Mouse (Mus musculus): ENCODE results near the gene 1700017D01Rik. TPM values are rescaled to one million over a fixed set of nuclear protein-coding genes. Genes with fewer than 3 reads are reported as not detected.
"Not testable (repeated sequence)": the region's sequence is repeated elsewhere in the genome, so short reads cannot be mapped to it uniquely, and the experiment has no call there.

1700017D01Rik gene
- total RNA-seq (2014; fragmentation: Nextera tagmentation) = not detected in 2 replicates
- 0.06 and 0.16 TPM in 2 replicates for total RNA-seq (2017)
- polyA plus RNA-seq (2012) = not detected in 2 replicates

- not testable (repeated sequence) for DNase-seq (ENCODE audit: low spot score); H3K9me3 ChIP-seq (replicated peaks); H3K27me3 ChIP-seq (ENCODE audit: insufficient read depth, low read length); ATAC-seq (ENCODE audit: extremely low read depth, insufficient number of reproducible peaks, low FRiP score, poor library complexity, severe bottlenecking); H3K36me3 ChIP-seq (replicated peaks); H3K4me1 ChIP-seq (ENCODE audit: insufficient read depth, low read depth, low read length); H3K4me3 ChIP-seq (ENCODE audit: low read depth, low read length)
These were observed at the start of gene 1700017D01Rik for GRCm38 (mm10) chr19:11130776-11131175. Gene 1700017D01Rik (minus strand): TSS chr19:11130876.

- no peaks in the 10 kb centered on the region for H3K4me1 ChIP-seq (ENCODE audit: insufficient read depth, low read depth, low read length)
- DNase-seq (ENCODE audit: low spot score) (no peak), ATAC-seq (ENCODE audit: extremely low read depth, insufficient number of reproducible peaks, low FRiP score, poor library complexity, severe bottlenecking) (no peak)
- no peak for TF ChIP-seq TAL1 (conservative IDR thresholded peaks at IDR 0.05; ENCODE audit: low read depth, low read length)
- no peak for TF ChIP-seq GATA2 (IDR thresholded peaks at IDR 0.05; ENCODE audit: borderline replicate concordance, low read depth, low read length)
- TF ChIP-seq CTCF (IDR thresholded peaks at IDR 0.05; ENCODE audit: low read depth, low read length) = no peak
- H3K4me3 ChIP-seq (ENCODE audit: low read depth, low read length) = no peak overlapping the region
- H3K36me3 ChIP-seq (replicated peaks) = no peaks in the 10 kb centered on the region
- no peaks in the 10 kb centered on the region for H3K9me3 ChIP-seq (replicated peaks)
- no peaks in the 10 kb centered on the region for H3K27me3 ChIP-seq (ENCODE audit: insufficient read depth, low read length)
These were observed 46.8 kb upstream of the 1700017D01Rik start for GRCm38 (mm10) chr19:11177464-11177863.

GRCm38 (mm10) chr19:11165172-11165571 is 34.5 kb upstream of the 1700017D01Rik start, which contains the start of gene 1700025F22Rik:
Gene 1700025F22Rik (minus strand): TSS chr19:11165320.
- ATAC-seq (ENCODE audit: extremely low read depth, insufficient number of reproducible peaks, low FRiP score, poor library complexity, severe bottlenecking) (no peak), DNase-seq (ENCODE audit: low spot score) (no peak)
- Histone ChIP-seq H3K27me3 (ENCODE audit: insufficient read depth, low read length) (peaks cover 2% of the 10 kb centered on the region; the same call in 1 of the 2 replicates), H3K4me1 (ENCODE audit: insufficient read depth, low read depth, low read length) (no peaks in the 10 kb centered on the region), H3K36me3 (replicated peaks) (no peaks in the 10 kb centered on the region), H3K9me3 (replicated peaks) (no peaks in the 10 kb centered on the region), H3K4me3 (ENCODE audit: low read depth, low read length) (no peak within 1 kb of the TSS)
- TF ChIP-seq TAL1 (conservative IDR thresholded peaks at IDR 0.05; ENCODE audit: low read depth, low read length) = no peak
- 0 out of 2 replicates have a peak, but pooled peaks have one; percentile 21 for TF ChIP-seq CTCF (IDR thresholded peaks at IDR 0.05; ENCODE audit: low read depth, low read length)

- not testable (repeated sequence) for DNase-seq (ENCODE audit: low spot score); ATAC-seq (ENCODE audit: extremely low read depth, insufficient number of reproducible peaks, low FRiP score, poor library complexity, severe bottlenecking)
These were observed 27.2 kb upstream of the 1700017D01Rik start for GRCm38 (mm10) chr19:11157890-11158289.

GRCm38 (mm10) chr19:11135336-11135735 is 4.7 kb upstream of the 1700017D01Rik start:
- Histone ChIP-seq H3K4me3 (ENCODE audit: low read depth, low read length) (no peak overlapping the region), H3K9me3 (replicated peaks) (no peaks in the 10 kb centered on the region), H3K27me3 (ENCODE audit: insufficient read depth, low read length) (peaks cover 3% of the 10 kb centered on the region; the same call in 1 of the 2 replicates), H3K4me1 (ENCODE audit: insufficient read depth, low read depth, low read length) (no peaks in the 10 kb centered on the region), H3K36me3 (replicated peaks) (no peaks in the 10 kb centered on the region)
- DNase-seq (ENCODE audit: low spot score) = no peak
- TF ChIP-seq CTCF (IDR thresholded peaks at IDR 0.05; ENCODE audit: low read depth, low read length) = no peak
- no peak for TF ChIP-seq GATA2 (IDR thresholded peaks at IDR 0.05; ENCODE audit: borderline replicate concordance, low read depth, low read length)
- TF ChIP-seq POLR2AphosphoS5 (IDR thresholded peaks at IDR 0.05; ENCODE audit: insufficient replicate concordance, low read depth, low read length) = no peak
- TF ChIP-seq TAL1 (conservative IDR thresholded peaks at IDR 0.05; ENCODE audit: low read depth, low read length) = no peak
- TF ChIP-seq GATA1 (IDR thresholded peaks at IDR 0.05; ENCODE audit: borderline replicate concordance, low read length) = no peak
- no peak for ATAC-seq (ENCODE audit: extremely low read depth, insufficient number of reproducible peaks, low FRiP score, poor library complexity, severe bottlenecking)

More at GRCm38 (mm10) chr19:11157890-11158289, 27.2 kb upstream of the 1700017D01Rik start:
- H3K4me3 ChIP-seq (ENCODE audit: low read depth, low read length); H3K9me3 ChIP-seq (replicated peaks); H3K36me3 ChIP-seq (replicated peaks); H3K27me3 ChIP-seq (ENCODE audit: insufficient read depth, low read length); H3K4me1 ChIP-seq (ENCODE audit: insufficient read depth, low read depth, low read length): not testable (repeated sequence)

GRCm38 (mm10) chr19:11134852-11135251 is 4.2 kb upstream of the 1700017D01Rik start:
- Histone ChIP-seq H3K4me1 (ENCODE audit: insufficient read depth, low read depth, low read length) (no peaks in the 10 kb centered on the region), H3K4me3 (ENCODE audit: low read depth, low read length) (no peak overlapping the region), H3K36me3 (replicated peaks) (no peaks in the 10 kb centered on the region), H3K9me3 (replicated peaks) (no peaks in the 10 kb centered on the region), H3K27me3 (ENCODE audit: insufficient read depth, low read length) (peaks cover 3% of the 10 kb centered on the region; the same call in 1 of the 2 replicates)
- DNase-seq (ENCODE audit: low spot score) = no peak
- ATAC-seq (ENCODE audit: extremely low read depth, insufficient number of reproducible peaks, low FRiP score, poor library complexity, severe bottlenecking) = no peak
- TF ChIP-seq CTCF (IDR thresholded peaks at IDR 0.05; ENCODE audit: low read depth, low read length) (no peak), GATA2 (IDR thresholded peaks at IDR 0.05; ENCODE audit: borderline replicate concordance, low read depth, low read length) (no peak), GATA1 (IDR thresholded peaks at IDR 0.05; ENCODE audit: borderline replicate concordance, low read length) (no peak), TAL1 (conservative IDR thresholded peaks at IDR 0.05; ENCODE audit: low read depth, low read length) (no peak), POLR2AphosphoS5 (IDR thresholded peaks at IDR 0.05; ENCODE audit: insufficient replicate concordance, low read depth, low read length) (no peak)

- Histone ChIP-seq H3K9me3 (replicated peaks) (no peaks in the 10 kb centered on the region), H3K4me1 (ENCODE audit: insufficient read depth, low read depth, low read length) (no peaks in the 10 kb centered on the region), H3K27me3 (ENCODE audit: insufficient read depth, low read length) (peaks cover 3% of the 10 kb centered on the region; the same call in 1 of the 2 replicates), H3K36me3 (replicated peaks) (no peaks in the 10 kb centered on the region), H3K4me3 (ENCODE audit: low read depth, low read length) (no peak overlapping the region)
- ATAC-seq (ENCODE audit: extremely low read depth, insufficient number of reproducible peaks, low FRiP score, poor library complexity, severe bottlenecking) (no peak), DNase-seq (ENCODE audit: low spot score) (no peak)
- TF ChIP-seq CTCF (IDR thresholded peaks at IDR 0.05; ENCODE audit: low read depth, low read length) = no peak
- no peak for TF ChIP-seq TAL1 (conservative IDR thresholded peaks at IDR 0.05; ENCODE audit: low read depth, low read length)
- TF ChIP-seq POLR2AphosphoS5 (IDR thresholded peaks at IDR 0.05; ENCODE audit: insufficient replicate concordance, low read depth, low read length) = no peak
- TF ChIP-seq GATA2 (IDR thresholded peaks at IDR 0.05; ENCODE audit: borderline replicate concordance, low read depth, low read length) = no peak
- TF ChIP-seq GATA1 (IDR thresholded peaks at IDR 0.05; ENCODE audit: borderline replicate concordance, low read length) = no peak
These were observed 974 bp downstream of the 1700017D01Rik start for GRCm38 (mm10) chr19:11129702-11130101.

GRCm38 (mm10) chr19:11121016-11121420 is 9.7 kb downstream of the 1700017D01Rik start:
- not testable (repeated sequence) for H3K4me3 ChIP-seq (ENCODE audit: low read depth, low read length)

More at GRCm38 (mm10) chr19:11121016-11121420, 9.7 kb downstream of the 1700017D01Rik start:
- DNase-seq (ENCODE audit: low spot score); H3K4me1 ChIP-seq (ENCODE audit: insufficient read depth, low read depth, low read length); H3K36me3 ChIP-seq (replicated peaks); H3K9me3 ChIP-seq (replicated peaks); H3K27me3 ChIP-seq (ENCODE audit: insufficient read depth, low read length): not testable (repeated sequence)
- ATAC-seq (ENCODE audit: extremely low read depth, insufficient number of reproducible peaks, low FRiP score, poor library complexity, severe bottlenecking) = peak; percentile 76
